Mouse (Mus musculus) stomach, postnatal 0 days (tissue): Measurements from ENCODE around the gene Appbp2.

ENCODE experiments used
- CTCF ChIP-seq: IDR thresholded peaks from 2 replicates; pipeline ENCODE4 v1.5.1; 2016; ENCODE audit warnings: antibody characterized with exemption, low read depth, mild to moderate bottlenecking, moderate library complexity
- EP300 ChIP-seq: optimal IDR thresholded peaks from 2 replicates; pipeline ENCODE3; 2016; ENCODE audit warnings: antibody characterized with exemption

DNA sequence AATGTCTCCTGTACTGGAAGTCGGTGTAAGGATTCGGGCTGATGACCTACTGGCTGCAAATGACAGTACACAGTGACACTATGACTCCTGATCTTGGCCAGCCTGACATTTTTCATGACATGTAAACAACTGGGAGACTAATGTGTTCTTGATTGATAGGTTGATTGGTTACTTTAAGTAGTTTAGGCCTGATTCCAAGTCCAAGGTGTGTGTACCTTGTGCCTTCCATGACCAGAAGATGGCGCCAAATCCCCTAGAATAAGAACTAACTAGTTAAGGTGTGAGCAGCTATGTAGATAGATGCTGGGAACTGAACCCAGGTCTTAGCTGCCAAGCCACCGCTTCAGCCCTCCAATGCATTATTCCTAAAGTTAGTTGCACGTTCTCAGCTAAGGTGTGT lies 50.8 kb downstream of the Appbp2 start:
- TF ChIP-seq CTCF (peak; percentile 71), EP300 (no peak)
